Mouse (Mus musculus) stomach, embryonic 14.5 days (tissue): ENCODE measurements at regions not wholly inside any gene's neighbourhood (a gene's known extent, or its start where the extent isn't known, plus 50 kb on each side); places are given as distances from the start of the nearest gene placed in this dataset.
A peak's percentile ranks its signal among the peaks of the same experiment; 100 is the strongest.
"Not testable (repeated sequence)": the region's sequence is repeated elsewhere in the genome, so short reads cannot be mapped to it uniquely, and the experiment has no call there.

Source experiments
- ATAC-seq: fragments of 200-750 bp; cut with Nextera tagmentation; 2 replicates; pipeline ENCODE4 v1.8.0; 2017; ENCODE audit warnings: low read depth, moderate TSS enrichment; ENCODE audit not compliant: insufficient number of reproducible peaks, insufficient read depth, low FRiP score
- H3K27ac ChIP-seq: fragments of 300-500 bp; sonication (generic); 2 replicates; pipeline ENCODE4 v1.5.1; 2014; ENCODE audit warnings: mild to moderate bottlenecking, low read length, moderate library complexity, mixed read lengths
- H3K27me3 ChIP-seq: fragments of 300-500 bp; sonication (generic); 2 replicates; pipeline ENCODE4 v1.6.1; 2014; ENCODE audit warnings: low read length, control low read depth, mixed read lengths; ENCODE audit not compliant: control insufficient read depth, insufficient read depth
- H3K36me3 ChIP-seq: fragments of 300-500 bp; sonication (generic); 2 replicates; pipeline ENCODE4 v1.6.1; 2014; ENCODE audit warnings: mild to moderate bottlenecking, control low read depth, low read length, moderate library complexity, mixed read lengths; ENCODE audit not compliant: control insufficient read depth, insufficient read depth
- H3K4me1 ChIP-seq: fragments of 300-500 bp; sonication (generic); 2 replicates; pipeline ENCODE4 v1.6.1; 2014; ENCODE audit warnings: low read length, control low read depth, mixed read lengths; ENCODE audit not compliant: control insufficient read depth, insufficient read depth
- H3K4me2 ChIP-seq: fragments of 300-500 bp; sonication (generic); replicated peaks from 2 replicates; pipeline ENCODE4 v1.6.1; 2014; ENCODE audit warnings: low read depth, low read length, control low read depth
- H3K4me3 ChIP-seq: fragments of 300-500 bp; sonication (generic); 2 replicates; pipeline ENCODE4 v1.5.1; 2014; ENCODE audit warnings: low read depth, low read length, control low read depth
- H3K9ac ChIP-seq: fragments of 300-500 bp; sonication (generic); replicated peaks from 2 replicates; pipeline ENCODE4 v1.6.1; 2014; ENCODE audit warnings: low read depth, mild to moderate bottlenecking, control low read depth, low read length, moderate library complexity, mixed read lengths
- H3K9me3 ChIP-seq: fragments of 300-500 bp; sonication (generic); 2 replicates; pipeline ENCODE4 v1.6.1; 2016; ENCODE audit warnings: low read depth, low read length, control low read depth; ENCODE audit not compliant: control insufficient read depth
- WGBS: fragments of 180-500 bp; shearing (Covaris S2); extraction: QIAGEN DNeasy Blood & Tissue Kit; methylation state at CpG from one replicate; pipeline ENCODE4 v1.1.7; 2014; 5-methylcytosine and 5-hydroxymethylcytosine counted together

DNA sequence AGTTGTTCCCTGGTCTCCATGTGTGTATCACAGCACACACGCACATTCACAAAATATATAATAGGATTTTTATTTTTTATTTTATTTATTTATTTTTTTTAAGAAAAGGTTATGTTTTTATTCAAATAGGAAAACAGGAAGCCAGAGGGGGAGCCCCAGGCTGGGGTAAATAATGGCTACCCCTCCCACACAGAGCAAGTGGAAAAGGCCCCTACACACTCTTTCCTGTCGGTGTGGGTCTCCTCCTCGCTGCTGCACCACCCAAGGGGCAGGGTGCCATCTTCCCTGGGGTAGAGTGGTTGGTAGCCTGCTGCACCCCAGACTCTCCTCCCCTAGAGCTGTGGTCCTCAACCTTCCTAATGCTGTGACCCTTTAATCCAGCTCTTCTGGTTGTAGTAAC lies 181.6 kb downstream of the Katnal1 start:
- H3K4me2 ChIP-seq, result no peak overlapping the region
- H3K36me3 ChIP-seq, result no peaks in the 10 kb centered on the region
- no peaks in the 10 kb centered on the region for H3K27me3 ChIP-seq
- no peak overlapping the region for H3K4me3 ChIP-seq
- H3K4me1 ChIP-seq, result no peaks in the 10 kb centered on the region
- H3K27ac ChIP-seq, result no peak overlapping the region
- ATAC-seq, result no peak
- WGBS, result 84% methylated on average over 3 of the region's 3 CpGs
- no peaks in the 10 kb centered on the region for H3K9me3 ChIP-seq
- no peak overlapping the region for H3K9ac ChIP-seq

DNA sequence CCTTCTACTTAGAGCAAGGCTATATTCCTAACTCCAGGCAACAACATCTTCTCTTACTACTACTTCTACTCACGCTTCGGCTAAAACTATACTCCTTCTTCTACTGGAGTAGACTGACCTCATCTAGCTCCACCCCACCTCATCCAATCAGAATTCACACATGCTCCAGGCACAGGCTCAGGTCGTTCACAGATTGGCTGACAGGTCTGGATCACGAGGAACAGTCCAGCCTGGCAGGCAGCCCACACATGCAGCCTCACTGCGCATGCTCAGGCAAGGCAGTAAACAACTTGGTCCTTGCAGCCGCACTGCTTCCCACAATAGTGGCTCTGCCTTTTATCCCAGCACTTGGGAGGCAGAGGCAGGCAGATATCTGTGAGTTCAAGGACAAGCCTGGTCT lies 182.4 kb downstream of the Katnal1 start:
- H3K36me3 ChIP-seq, H3K27me3 ChIP-seq, ATAC-seq, H3K27ac ChIP-seq, H3K9ac ChIP-seq, H3K4me3 ChIP-seq, H3K4me2 ChIP-seq, H3K9me3 ChIP-seq, H3K4me1 ChIP-seq: not testable (repeated sequence)
- WGBS, result 66% methylated on average over 6 of the region's 6 CpGs

DNA sequence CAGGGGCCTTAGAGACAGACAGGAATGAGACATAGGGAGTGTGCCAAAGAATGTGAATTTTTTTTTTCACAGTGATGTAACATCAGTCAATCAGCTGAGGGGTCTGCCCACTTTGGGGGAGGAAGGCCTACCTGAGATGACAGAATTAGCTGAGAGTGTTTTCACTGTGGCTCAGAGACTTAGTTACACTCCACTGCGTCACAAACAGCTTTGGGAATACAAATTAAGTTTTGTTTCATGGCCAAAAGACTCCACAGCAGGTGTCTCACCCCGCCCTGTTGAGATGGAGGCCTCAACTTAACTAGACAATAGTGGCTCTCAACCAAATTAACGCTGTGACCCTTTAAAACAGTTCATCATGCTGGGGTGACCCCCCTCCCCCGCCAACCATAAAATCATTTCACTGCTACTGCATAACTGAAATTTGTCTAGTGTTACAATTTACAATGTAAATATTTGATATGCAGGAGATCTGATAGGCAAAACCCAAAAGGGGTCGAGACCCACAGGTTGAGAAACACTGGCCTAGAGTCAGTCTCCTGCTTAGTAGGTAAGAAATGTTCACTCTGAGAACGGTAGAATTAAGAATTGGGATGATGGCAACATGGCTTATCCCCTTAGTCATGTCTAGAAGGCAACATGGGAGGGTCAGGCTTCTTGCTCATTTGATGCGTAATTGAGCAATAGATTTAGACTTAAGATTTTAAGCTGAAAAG lies 184.3 kb downstream of the Katnal1 start:
- no peaks in the 10 kb centered on the region for H3K36me3 ChIP-seq
- H3K4me3 ChIP-seq, result no peak overlapping the region
- no peak for ATAC-seq
- no peak overlapping the region for H3K9ac ChIP-seq
- H3K27ac ChIP-seq, result no peak overlapping the region
- no peak overlapping the region for H3K4me2 ChIP-seq
- no peaks in the 10 kb centered on the region for H3K4me1 ChIP-seq
- H3K27me3 ChIP-seq, result no peaks in the 10 kb centered on the region
- WGBS, result 77% methylated on average over 7 of the region's 7 CpGs
- no peaks in the 10 kb centered on the region for H3K9me3 ChIP-seq

DNA sequence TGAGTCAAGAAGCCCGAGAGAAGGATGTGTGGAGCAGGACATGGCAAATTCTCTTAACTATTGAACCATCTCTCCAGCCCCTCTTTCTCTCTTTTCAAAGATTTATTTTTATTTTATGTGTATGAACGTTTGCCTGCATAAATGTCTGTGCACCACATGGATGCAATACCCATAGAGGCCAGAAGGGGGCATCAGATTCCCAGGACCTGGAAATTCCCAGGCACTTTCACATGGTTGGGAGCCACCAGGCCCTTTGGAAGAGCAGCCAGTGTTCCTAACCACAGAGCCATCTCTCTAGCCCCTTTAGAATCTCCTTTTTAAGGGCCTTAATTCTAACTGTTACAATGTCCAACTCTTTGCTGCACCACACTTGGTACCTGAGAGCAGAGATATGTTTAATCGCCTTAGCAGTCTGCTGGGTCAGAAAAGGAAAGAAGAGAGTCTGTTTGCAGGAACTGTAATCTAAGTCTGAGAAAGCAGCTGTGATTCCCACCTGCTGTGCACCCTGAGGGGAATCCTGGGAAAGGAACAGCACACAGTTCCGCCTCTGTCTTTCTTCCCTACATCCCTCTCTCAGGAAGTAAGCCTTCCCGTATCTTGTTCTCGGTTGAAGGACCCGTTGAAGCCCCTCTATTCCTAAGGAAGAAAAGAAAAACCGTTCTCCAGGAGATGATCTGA lies 186.8 kb downstream of the Katnal1 start:
- H3K4me3 ChIP-seq, result no peak overlapping the region
- WGBS, result 93% methylated on average over 8 of the region's 8 CpGs
- ATAC-seq, result no peak
- H3K27ac ChIP-seq, result no peak overlapping the region
- no peak overlapping the region for H3K9ac ChIP-seq
- no peaks in the 10 kb centered on the region for H3K27me3 ChIP-seq
- no peaks in the 10 kb centered on the region for H3K4me1 ChIP-seq
- no peaks in the 10 kb centered on the region for H3K36me3 ChIP-seq
- H3K9me3 ChIP-seq, result no peaks in the 10 kb centered on the region
- no peak overlapping the region for H3K4me2 ChIP-seq

DNA sequence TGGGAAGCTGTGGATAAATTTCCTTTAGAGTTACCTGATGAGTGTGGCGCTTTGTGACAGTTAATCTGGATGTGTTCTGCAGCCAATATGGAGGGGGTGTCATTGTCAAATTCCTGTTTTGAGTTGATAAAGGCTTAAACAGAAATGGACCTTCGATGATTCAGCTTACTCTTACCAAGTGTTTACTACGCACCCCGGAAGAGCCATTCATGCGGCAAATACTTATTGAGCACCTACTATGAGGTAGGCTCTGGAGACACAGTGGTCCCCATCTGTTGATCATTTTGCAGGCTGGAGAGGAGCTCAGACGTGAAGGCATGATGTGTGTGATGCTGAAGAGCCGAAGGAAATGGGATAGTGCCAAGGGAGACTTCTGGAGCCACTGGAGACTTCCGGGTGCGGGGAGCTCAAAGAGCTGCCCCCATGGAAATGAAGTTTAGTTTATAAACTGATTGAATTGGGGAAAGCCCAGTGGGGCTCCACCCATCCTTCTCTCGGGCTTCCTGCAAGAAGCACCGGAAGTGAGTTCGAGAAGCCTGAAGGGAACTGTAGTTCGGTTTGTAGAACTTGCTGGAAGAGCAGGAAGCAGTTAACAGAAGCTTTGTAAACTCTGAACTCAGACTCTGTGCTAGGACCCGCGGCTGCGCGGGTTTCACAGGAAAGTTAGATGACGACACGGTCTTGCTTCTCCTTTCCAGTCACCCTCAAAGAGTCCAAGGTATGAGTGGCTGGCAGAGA lies 187.7 kb downstream of the Katnal1 start:
- H3K27me3 ChIP-seq, result no peaks in the 10 kb centered on the region
- no peaks in the 10 kb centered on the region for H3K4me1 ChIP-seq
- no peak overlapping the region for H3K4me2 ChIP-seq
- ATAC-seq, result no peak
- no peak overlapping the region for H3K9ac ChIP-seq
- peak overlapping the region; percentile 40; the same call in 1 of the 2 replicates for H3K27ac ChIP-seq
- 83% methylated on average over 19 of the region's 19 CpGs for WGBS
- H3K9me3 ChIP-seq, result no peaks in the 10 kb centered on the region
- no peak overlapping the region for H3K4me3 ChIP-seq
- no peaks in the 10 kb centered on the region for H3K36me3 ChIP-seq

DNA sequence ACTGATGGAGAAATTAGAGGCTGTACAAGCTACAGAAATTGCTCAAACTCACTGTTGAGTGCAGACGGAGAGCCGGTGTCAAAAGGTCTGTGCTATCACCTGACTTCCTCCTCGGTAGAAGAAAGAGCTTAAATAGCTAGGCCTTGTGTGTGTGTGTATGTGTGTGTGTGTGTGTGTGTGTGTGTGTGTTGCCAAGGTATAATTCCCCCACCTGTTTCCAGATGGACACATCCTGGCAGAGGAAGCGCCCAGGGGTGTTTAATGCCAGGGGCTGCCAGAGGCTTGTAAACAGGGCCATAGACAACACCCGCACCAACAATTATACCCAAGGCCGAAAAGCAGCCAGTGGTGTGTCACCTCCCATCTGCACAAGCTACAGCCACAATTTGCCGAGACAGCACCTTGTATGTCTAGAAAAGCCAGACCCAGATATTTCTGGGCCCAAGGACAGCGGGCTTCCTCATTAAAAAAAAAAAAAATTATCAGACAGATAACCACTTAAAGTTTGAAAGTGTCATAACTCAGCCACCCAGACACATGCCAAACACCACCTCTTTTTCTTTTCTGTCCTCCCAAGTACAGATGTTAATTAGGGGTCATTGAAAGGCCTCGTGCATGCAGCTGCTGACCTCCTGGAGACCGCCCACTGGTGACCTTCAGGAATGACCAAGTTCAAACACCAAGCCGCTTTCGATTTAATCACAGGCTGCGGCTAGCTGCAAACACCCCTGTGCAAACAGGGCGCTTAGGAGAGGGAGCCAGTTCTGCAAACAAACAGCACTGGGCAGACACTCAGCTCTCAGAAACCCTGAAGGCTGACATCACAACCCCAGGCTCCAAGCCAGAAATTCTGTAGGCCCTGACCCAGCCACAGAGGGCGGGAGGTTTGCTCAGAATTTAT lies 188.0 kb upstream of the Ubl3 start:
- H3K36me3 ChIP-seq, result no peaks in the 10 kb centered on the region
- H3K9me3 ChIP-seq, result no peaks in the 10 kb centered on the region
- ATAC-seq, result peak; percentile 78
- H3K4me3 ChIP-seq, result no peak overlapping the region
- H3K27me3 ChIP-seq, result no peaks in the 10 kb centered on the region
- 41% methylated on average over 15 of the region's 15 CpGs for WGBS
- H3K9ac ChIP-seq, result no peak overlapping the region
- peak overlapping the region; percentile 40; the same call in 1 of the 2 replicates for H3K27ac ChIP-seq
- no peaks in the 10 kb centered on the region for H3K4me1 ChIP-seq
- no peak overlapping the region for H3K4me2 ChIP-seq

DNA sequence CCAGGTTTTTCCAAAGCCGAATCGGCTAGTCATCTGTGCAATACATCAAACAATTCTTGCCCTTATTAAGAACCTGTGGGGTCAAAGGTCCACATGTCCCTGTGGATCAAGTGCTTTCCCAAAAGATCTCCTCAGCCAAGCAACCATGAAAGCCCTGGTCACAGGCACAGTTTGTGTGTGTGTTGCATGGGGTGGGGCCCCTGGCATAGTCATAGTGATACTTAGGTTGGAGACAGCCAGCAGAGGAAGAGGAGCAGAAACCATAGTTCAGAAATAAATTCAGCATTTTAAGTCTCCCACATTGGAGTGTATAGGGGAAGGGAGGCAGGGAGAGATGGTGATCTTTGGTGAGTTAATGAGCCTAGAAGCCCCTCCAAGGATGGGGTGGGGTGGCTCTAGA lies 187.1 kb upstream of the Ubl3 start:
- H3K27me3 ChIP-seq, result no peaks in the 10 kb centered on the region
- no peak overlapping the region for H3K4me2 ChIP-seq
- no peaks in the 10 kb centered on the region for H3K4me1 ChIP-seq
- H3K36me3 ChIP-seq, result no peaks in the 10 kb centered on the region
- no peak overlapping the region for H3K4me3 ChIP-seq
- no peaks in the 10 kb centered on the region for H3K9me3 ChIP-seq
- WGBS, result 68% methylated on average over 2 of the region's 2 CpGs
- no peak for ATAC-seq
- H3K9ac ChIP-seq, result no peak overlapping the region
- peak overlapping the region; percentile 27; the same call in 1 of the 2 replicates for H3K27ac ChIP-seq

DNA sequence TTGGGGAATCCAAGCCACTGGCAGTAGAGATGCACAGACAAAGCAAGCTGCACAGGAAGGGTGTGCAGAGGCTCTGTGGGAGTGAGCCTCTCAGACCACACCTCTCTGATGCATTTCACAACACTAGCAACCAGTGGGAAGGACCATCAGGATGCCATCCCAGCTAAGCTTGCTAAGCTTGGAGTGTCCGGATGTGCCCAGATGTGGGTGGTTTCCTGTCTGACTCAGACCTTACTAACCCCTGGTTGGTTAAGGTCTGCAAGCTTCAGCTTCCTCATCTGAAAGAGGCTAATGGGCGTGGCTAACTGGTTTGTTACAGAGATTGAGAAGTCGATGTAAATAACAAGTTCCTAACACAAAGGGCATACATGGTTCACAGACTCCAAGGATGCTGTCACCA lies 186.6 kb upstream of the Ubl3 start:
- 71% methylated on average over 3 of the region's 3 CpGs for WGBS
- Histone ChIP-seq H3K4me3 (no peak overlapping the region), H3K27me3 (no peaks in the 10 kb centered on the region), H3K4me2 (no peak overlapping the region), H3K9ac (no peak overlapping the region), H3K36me3 (no peaks in the 10 kb centered on the region), H3K4me1 (no peaks in the 10 kb centered on the region), H3K27ac (no peak overlapping the region), H3K9me3 (no peaks in the 10 kb centered on the region)
- ATAC-seq, result no peak
